Mouse (Mus musculus) G1E (cell line): ENCODE results near the gene Uba7.

ENCODE experiments used
- CTCF ChIP-seq: IDR thresholded peaks from 2 replicates; pipeline ENCODE4 v1.5.1; 2012; ENCODE audit warnings: low read depth, low read length, inconsistent platforms, mixed read lengths
- GATA1 ChIP-seq: IDR thresholded peaks from 2 replicates; pipeline ENCODE4 v1.6.1; 2012; ENCODE audit warnings: borderline replicate concordance, low read length, inconsistent platforms, mixed read lengths
- GATA2 ChIP-seq: IDR thresholded peaks from 2 replicates; pipeline ENCODE4 v1.6.1; 2012; ENCODE audit warnings: low read depth, low read length, inconsistent platforms, borderline replicate concordance
- POLR2AphosphoS5 ChIP-seq: IDR thresholded peaks from 2 replicates; pipeline ENCODE4 v1.6.1; 2012; ENCODE audit warnings: low read depth, low read length, inconsistent platforms; ENCODE audit not compliant: insufficient replicate concordance
- TAL1 ChIP-seq: conservative IDR thresholded peaks from 2 replicates; pipeline ENCODE4 v1.6.1; 2012; ENCODE audit warnings: low read depth, low read length, inconsistent platforms, mixed read lengths

GRCm38 (mm10) chr9:107935790-107936214 is 39.5 kb upstream of the Uba7 start:
- TF ChIP-seq CTCF (no peak), GATA1 (no peak), POLR2AphosphoS5 (no peak), TAL1 (no peak), GATA2 (no peak)
